8 mouse cellular contexts compared by ENCODE assay signal in genomic region chr2:11776415-11776814, GRCm38 (mm10). TPM values are rescaled to one million over a fixed set of nuclear protein-coding genes. Genes with fewer than 3 reads are reported as not detected.
DNase-seq lines count a peak whose midpoint lies in the region; ATAC-seq lines count a peak whose summit lies in the region.

No protein-coding gene starts in this region.

- 49% methylated on average over 8 of the region's 8 CpGs for WGBS in kidney, embryonic 15.5 days
- WGBS in hindbrain, embryonic 16.5 days: 54% methylated on average over 8 of the region's 8 CpGs
- WGBS in midbrain, embryonic 16.5 days: 56% methylated on average over 8 of the region's 8 CpGs

- H3K27me3 ChIP-seq in kidney, embryonic 15.5 days: no peaks in the 10 kb centered on the region
- H3K27me3 ChIP-seq in hindbrain, embryonic 16.5 days (replicated peaks; ENCODE audit: control insufficient read depth, insufficient read depth, low read length): no peaks in the 10 kb centered on the region
- H3K27me3 ChIP-seq in midbrain, embryonic 16.5 days (ENCODE audit: control insufficient read depth, insufficient read depth, low read depth, low read length): no peaks in the 10 kb centered on the region

- peak overlapping the region; percentile 92 for H3K9ac ChIP-seq in kidney, embryonic 15.5 days
- H3K9ac ChIP-seq in hindbrain, embryonic 16.5 days (ENCODE audit: low read depth, low read length): peak overlapping the region; percentile 93; the same call in 1 of the 2 replicates
- H3K9ac ChIP-seq in midbrain, embryonic 16.5 days (ENCODE audit: low read depth, low read length): peak overlapping the region; percentile 89

- peak overlapping the region; percentile 75 for H3K4me2 ChIP-seq in kidney, embryonic 15.5 days
- H3K4me2 ChIP-seq in hindbrain, embryonic 16.5 days (ENCODE audit: low read length): peak overlapping the region; percentile 66
- H3K4me2 ChIP-seq in midbrain, embryonic 16.5 days (ENCODE audit: low read length): peak overlapping the region; percentile 87

- H3K9me3 ChIP-seq in kidney, embryonic 15.5 days (replicated peaks): no peaks in the 10 kb centered on the region
- no peaks in the 10 kb centered on the region for H3K9me3 ChIP-seq in hindbrain, embryonic 16.5 days (ENCODE audit: control insufficient read depth, low read length)
- H3K9me3 ChIP-seq in midbrain, embryonic 16.5 days (replicated peaks; ENCODE audit: control insufficient read depth, low read length, poor library complexity, severe bottlenecking): no peaks in the 10 kb centered on the region

- no peak for ATAC-seq in kidney, embryonic 15.5 days (replicated peaks; ENCODE audit: low FRiP score)
- no peak for ATAC-seq in hindbrain, embryonic 16.5 days
- no peak for ATAC-seq in midbrain, embryonic 16.5 days

- DNase-seq in kidney, postnatal 10 days: no peak
- peak; percentile 9 for DNase-seq in c-Kit-positive CD71-positive TER-119-positive erythroid progenitor cells, embryonic 14.5 days (ENCODE audit: low spot score)
- no peak for DNase-seq in frontal cortex, adult 2 months (ENCODE audit: extremely low spot score in 1 of 2, low spot score in 1 of 2)
- no peak for DNase-seq in gastrocnemius, adult 18-20 months (ENCODE audit: low spot score)
- DNase-seq in right cerebral cortex, postnatal 36 days (ENCODE audit: low spot score in 2 of 2): no peak

- H3K4me3 ChIP-seq in kidney, embryonic 15.5 days (replicated peaks): peak overlapping the region; percentile 91
- H3K4me3 ChIP-seq in hindbrain, embryonic 16.5 days (ENCODE audit: low read length): peak overlapping the region; percentile 90
- peak overlapping the region; percentile 92 for H3K4me3 ChIP-seq in midbrain, embryonic 16.5 days (ENCODE audit: low read depth, low read length)

- H3K36me3 ChIP-seq in kidney, embryonic 15.5 days: peaks cover 18% of the 10 kb centered on the region
- H3K36me3 ChIP-seq in hindbrain, embryonic 16.5 days (ENCODE audit: control insufficient read depth, insufficient read depth, low read length): no peaks in the 10 kb centered on the region
- H3K36me3 ChIP-seq in midbrain, embryonic 16.5 days (ENCODE audit: control insufficient read depth, insufficient read depth, low read length): peaks cover 3% of the 10 kb centered on the region

- 0 out of 2 replicates have a peak overlapping the region, but pooled peaks have one; percentile 93 for H3K27ac ChIP-seq in kidney, embryonic 15.5 days
- H3K27ac ChIP-seq in hindbrain, embryonic 16.5 days (ENCODE audit: low read depth, low read length): no peak overlapping the region
- H3K27ac ChIP-seq in midbrain, embryonic 16.5 days (ENCODE audit: low read length): peak overlapping the region; percentile 90; the same call in 1 of the 2 replicates

- peaks cover 34% of the 10 kb centered on the region for H3K4me1 ChIP-seq in kidney, embryonic 15.5 days
- H3K4me1 ChIP-seq in hindbrain, embryonic 16.5 days (ENCODE audit: control insufficient read depth, insufficient read depth, low read depth, low read length): peaks cover 26% of the 10 kb centered on the region
- peaks cover 37% of the 10 kb centered on the region for H3K4me1 ChIP-seq in midbrain, embryonic 16.5 days (ENCODE audit: control insufficient read depth, insufficient read depth, low read length)

RNA-seq across cellular contexts. Expression of gene Fbh1, which starts 1.0 kb away (rescaled TPM):
- 127 and 130 TPM in 2 replicates for polyA plus RNA-seq in kidney, embryonic 15.5 days (2015; fragmentation: Nextera tagmentation; extraction: Ambion mirVana)
- polyA plus RNA-seq in hindbrain, embryonic 16.5 days (2015; fragmentation: Nextera tagmentation; extraction: Ambion mirVana): 124 and 136 TPM in 2 replicates
- polyA plus RNA-seq in midbrain, embryonic 16.5 days (2015; fragmentation: Nextera tagmentation; extraction: Ambion mirVana): 128 and 139 TPM in 2 replicates
- 91.4 and 95.3 TPM in 2 replicates for polyA plus RNA-seq in frontal cortex, adult 2 months (2012; rRNA removed)
- total RNA-seq in gastrocnemius, adult 18-20 months (2021): 10 to 100 TPM; 19.3 to 19.5 TPM

RNA-seq across cellular contexts. Expression of gene Ankrd16, which starts 1.3 kb away (rescaled TPM):
- polyA plus RNA-seq in kidney, embryonic 15.5 days (2015; fragmentation: Nextera tagmentation; extraction: Ambion mirVana): 49.8 and 52.1 TPM in 2 replicates
- polyA plus RNA-seq in hindbrain, embryonic 16.5 days (2015; fragmentation: Nextera tagmentation; extraction: Ambion mirVana): 38.3 and 46.4 TPM in 2 replicates
- 47.8 and 50.3 TPM in 2 replicates for polyA plus RNA-seq in midbrain, embryonic 16.5 days (2015; fragmentation: Nextera tagmentation; extraction: Ambion mirVana)
- polyA plus RNA-seq in frontal cortex, adult 2 months (2012; rRNA removed): 105 and 114 TPM in 2 replicates
- total RNA-seq in gastrocnemius, adult 18-20 months (2021): 10 to 100 TPM; 20.9 to 22.1 TPM
